Mouse (Mus musculus) G1E (cell line): Measurements from ENCODE around the gene Hipk2.

Experiments used
- CTCF ChIP-seq: IDR thresholded peaks from 2 replicates; pipeline ENCODE4 v1.5.1; 2012; ENCODE audit warnings: low read depth, low read length, inconsistent platforms, mixed read lengths
- GATA1 ChIP-seq: IDR thresholded peaks from 2 replicates; pipeline ENCODE4 v1.6.1; 2012; ENCODE audit warnings: borderline replicate concordance, low read length, inconsistent platforms, mixed read lengths
- GATA2 ChIP-seq: IDR thresholded peaks from 2 replicates; pipeline ENCODE4 v1.6.1; 2012; ENCODE audit warnings: low read depth, low read length, inconsistent platforms, borderline replicate concordance
- TAL1 ChIP-seq: conservative IDR thresholded peaks from 2 replicates; pipeline ENCODE4 v1.6.1; 2012; ENCODE audit warnings: low read depth, low read length, inconsistent platforms, mixed read lengths

DNA sequence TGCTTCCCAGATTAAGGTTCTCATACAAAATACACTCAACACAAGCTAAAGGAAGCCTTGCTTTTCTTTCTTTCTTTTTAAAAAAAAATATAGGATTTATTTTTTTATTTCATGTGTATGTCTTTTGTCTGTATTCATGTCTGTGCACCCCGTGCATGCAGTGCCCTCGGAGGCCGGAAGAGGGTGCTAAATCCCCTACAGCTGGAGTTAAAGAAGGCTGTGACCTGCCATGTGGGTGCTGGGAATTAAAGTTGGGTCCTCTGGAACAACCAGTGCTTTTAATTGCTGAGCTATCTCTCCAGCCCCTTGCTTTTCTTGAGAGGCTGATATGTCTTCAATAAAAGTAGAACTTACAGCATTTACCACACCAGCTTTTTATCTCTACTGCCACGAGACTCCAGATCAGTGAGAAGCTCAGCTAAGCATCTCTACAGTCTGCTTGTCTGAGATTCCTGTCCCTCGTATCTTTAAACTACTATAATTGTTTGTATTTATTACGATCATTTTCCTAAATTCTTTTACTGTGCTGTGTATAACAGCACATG lies 25.2 kb downstream of the Hipk2 start:
- TF ChIP-seq CTCF, result no peak
- TF ChIP-seq TAL1, result no peak
- TF ChIP-seq GATA1, result no peak
- no peak for TF ChIP-seq GATA2
